ENCODE assay signal across 21 mouse cellular contexts in the genomic region with DNA sequence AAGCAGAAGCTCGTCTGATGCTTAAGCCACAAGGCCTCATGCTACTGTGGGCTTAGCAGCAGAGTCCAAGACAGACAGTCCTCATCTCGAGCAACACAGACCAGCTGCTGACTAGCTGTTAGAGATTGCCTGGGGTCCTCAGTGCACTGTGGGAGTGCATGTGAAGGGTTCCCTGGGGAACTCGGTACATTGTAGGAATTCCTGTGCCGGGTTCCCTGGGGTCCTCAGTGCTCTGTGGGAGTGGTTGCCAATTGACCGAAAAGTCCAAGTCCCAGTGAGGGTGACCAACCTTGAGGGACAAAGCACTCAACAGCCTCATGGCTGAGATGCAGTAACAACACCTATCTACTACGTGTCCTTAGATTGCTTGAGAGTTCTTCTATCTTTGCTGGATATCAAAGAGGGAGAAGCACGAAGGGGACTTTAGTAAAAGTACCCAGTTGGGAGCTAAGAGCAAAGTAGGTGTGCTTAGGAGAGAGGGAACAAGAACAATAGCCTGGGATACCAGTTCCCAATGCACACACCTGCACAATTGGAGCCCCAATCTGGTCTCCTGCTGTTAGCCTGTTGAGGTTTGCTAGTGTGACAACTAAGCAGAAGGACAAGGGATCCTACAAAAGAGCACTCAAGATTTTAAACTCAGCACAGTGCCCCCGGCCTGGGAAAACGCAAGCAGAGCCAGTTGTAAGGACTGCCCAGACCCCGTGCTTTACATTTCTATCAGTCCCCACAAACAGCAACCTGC. TPM values are rescaled to one million over a fixed set of nuclear protein-coding genes. Genes with fewer than 3 reads are reported as not detected.
A peak's percentile ranks its signal among the peaks of the same experiment; 100 is the strongest.
DNase-seq lines count a peak whose midpoint lies in the region; ATAC-seq and TF ChIP-seq lines count a peak whose summit lies in the region.
"Had no signal": no experiment of that assay in that cellular context is flagged by ENCODE, and none has a peak within 500 bp of the region (broad histone marks: within the 10 kb centered on the region; RNA-seq: fewer than 3 reads in every experiment).

No protein-coding gene starts in this region.

- no peak overlapping the region for H3K4me2 ChIP-seq in kidney, postnatal 0 days (ENCODE audit: low read length)
- H3K4me2 ChIP-seq: forebrain, embryonic 13.5 days; hindbrain, embryonic 12.5 days had no signal

- TF ChIP-seq CTCF in kidney, postnatal 0 days (IDR thresholded peaks at IDR 0.05; ENCODE audit: low read depth), result no peak
- TF ChIP-seq CTCF in E14TG2a.4 (conservative IDR thresholded peaks at IDR 0.05; ENCODE audit: low read length), result no peak

- H3K36me3 ChIP-seq in kidney, postnatal 0 days (ENCODE audit: insufficient read depth, low read length), result no peaks in the 10 kb centered on the region
- peaks cover 19% of the 10 kb centered on the region for H3K36me3 ChIP-seq in E14TG2a.4 (ENCODE audit: insufficient read depth, low read length)
- H3K36me3 ChIP-seq: hindbrain, embryonic 12.5 days had no signal

- 0 out of 2 replicates have a peak, but pooled peaks cover 3% of the 10 kb centered on the region for H3K4me1 ChIP-seq in kidney, postnatal 0 days (replicated peaks; ENCODE audit: insufficient read depth, low read length)
- peaks cover 46% of the 10 kb centered on the region for H3K4me1 ChIP-seq in E14TG2a.4 (replicated peaks; ENCODE audit: low read depth, low read length)

- H3K4me3 ChIP-seq in kidney, postnatal 0 days (replicated peaks; ENCODE audit: low read depth, low read length), result no peak overlapping the region
- H3K4me3 ChIP-seq in E14TG2a.4 (replicated peaks; ENCODE audit: low read length), result peak overlapping the region; percentile 99
- H3K4me3 ChIP-seq: forebrain, embryonic 13.5 days; hindbrain, embryonic 12.5 days had no signal

- no peak overlapping the region for H3K9ac ChIP-seq in kidney, postnatal 0 days (ENCODE audit: low read depth, low read length)
- H3K9ac ChIP-seq: forebrain, embryonic 13.5 days; hindbrain, embryonic 12.5 days had no signal

- no peak overlapping the region for H3K27ac ChIP-seq in kidney, postnatal 0 days
- H3K27ac ChIP-seq: forebrain, embryonic 13.5 days; hindbrain, embryonic 12.5 days had no signal

- no peaks in the 10 kb centered on the region for H3K9me3 ChIP-seq in kidney, postnatal 0 days (replicated peaks; ENCODE audit: low read length)
- no peaks in the 10 kb centered on the region for H3K9me3 ChIP-seq in E14TG2a.4 (ENCODE audit: low read length)
- H3K9me3 ChIP-seq: forebrain, embryonic 13.5 days; G1E; hindbrain, embryonic 12.5 days had no signal

- peak; percentile 45 for DNase-seq in kidney, postnatal 0 days (ENCODE audit: low spot score)
- DNase-seq in kidney, adult 9 months, result no peak
- peak; percentile 62 for DNase-seq in ES-CJ7 (ENCODE audit: low read depth, low spot score)
- peak; percentile 15 for DNase-seq in embryo, embryonic 9.5 days (ENCODE audit: extremely low spot score)
- DNase-seq in ovary, postnatal 36 days (ENCODE audit: low spot score), result no peak
- no peak for DNase-seq in cerebellum, adult 18-20 months
- DNase-seq: adrenal gland, adult 2 months; cerebellum, adult 8-10 months; gastrocnemius, postnatal 14 days; liver; lung, postnatal 10 days; retina, postnatal 1 day; right cerebral cortex, postnatal 4 days; thymus, adult 2 months had no signal

- H3K27me3 ChIP-seq in kidney, postnatal 0 days (ENCODE audit: insufficient read depth, low read length), result no peaks in the 10 kb centered on the region; the same call in 1 of the 2 replicates
- H3K27me3 ChIP-seq in E14TG2a.4 (ENCODE audit: insufficient read depth, low read length), result no peaks in the 10 kb centered on the region

- 44% methylated on average over 10 of the region's 10 CpGs for WGBS in kidney, postnatal 0 days

- no peak for ATAC-seq in kidney, postnatal 0 days (replicated peaks; ENCODE audit: low FRiP score, low read depth)
- ATAC-seq: forebrain, embryonic 13.5 days had no signal

RNA-seq across cellular contexts. Expression of a gene that starts 37.4 kb away (rescaled TPM):
- polyA plus RNA-seq in kidney, postnatal 0 days (2015; fragmentation: Nextera tagmentation; extraction: Ambion mirVana), result not detected in 2 replicates
- polyA plus RNA-seq: adrenal gland, adult 2 months; G1E; kidney, embryonic 14.5 days; large intestine, adult 2 months; liver, embryonic 16.5 days had no signal

RNA-seq across cellular contexts. Expression of a gene that starts 56.8 kb away (rescaled TPM):
- polyA plus RNA-seq in kidney, postnatal 0 days (2015; fragmentation: Nextera tagmentation; extraction: Ambion mirVana), result 4.1 and 4.4 TPM in 2 replicates

Comparison
In these comparisons a context has a peak if more than half of its experiments do, and no peak if none do; other contexts are left out.
1. DNase-seq: peak in kidney, postnatal 0 days (single experiment), ES-CJ7 (single experiment) and embryo, embryonic 9.5 days (single experiment); none in kidney, adult 9 months (single experiment), ovary, postnatal 36 days (single experiment) and cerebellum, adult 18-20 months (0 of 2).